Mouse (Mus musculus) embryonic facial prominence, embryonic 14.5 days (tissue): Measurements from ENCODE around the gene Arhgef2. TPM values are rescaled to one million over a fixed set of nuclear protein-coding genes. Genes with fewer than 3 reads are reported as not detected.

ENCODE experiments used
- ATAC-seq: fragments of 200-750 bp; cut with Nextera tagmentation; 2 replicates; pipeline ENCODE4 v1.8.0; 2017; ENCODE audit warnings: low read depth, moderate number of reproducible peaks, moderate TSS enrichment
- DNase-seq: peaks from one replicate; pipeline ENCODE4 v3.0.0-alpha.2; 2015; ENCODE audit warnings: low spot score
- H3K27ac ChIP-seq: fragments of 300-500 bp; sonication (generic); replicated peaks from 2 replicates; pipeline ENCODE4 v1.5.1; 2014; ENCODE audit warnings: low read depth, mild to moderate bottlenecking, low read length, moderate library complexity
- H3K27me3 ChIP-seq: fragments of 300-500 bp; sonication (generic); replicated peaks from 2 replicates; pipeline ENCODE4 v1.6.1; 2014; ENCODE audit warnings: low read length; ENCODE audit not compliant: control insufficient read depth, insufficient read depth
- H3K36me3 ChIP-seq: fragments of 300-500 bp; sonication (generic); 2 replicates; pipeline ENCODE4 v1.6.1; 2014; ENCODE audit warnings: low read length, mixed read lengths; ENCODE audit not compliant: control insufficient read depth, insufficient read depth
- H3K4me1 ChIP-seq: fragments of 300-500 bp; sonication (generic); 2 replicates; pipeline ENCODE4 v1.6.1; 2014; ENCODE audit warnings: antibody characterized with exemption, low read length; ENCODE audit not compliant: control insufficient read depth, insufficient read depth
- H3K4me2 ChIP-seq: fragments of 300-500 bp; sonication (generic); 2 replicates; pipeline ENCODE4 v1.6.1; 2014; ENCODE audit warnings: low read depth, mild to moderate bottlenecking, low read length, moderate library complexity, mixed read lengths
- H3K4me3 ChIP-seq: fragments of 300-500 bp; sonication (generic); 2 replicates; pipeline ENCODE4 v1.5.1; 2014; ENCODE audit warnings: low read depth, mild to moderate bottlenecking, low read length
- H3K9ac ChIP-seq: fragments of 300-500 bp; sonication (generic); 2 replicates; pipeline ENCODE4 v1.6.1; 2014; ENCODE audit warnings: low read depth, mild to moderate bottlenecking, low read length, moderate library complexity, mixed read lengths
- H3K9me3 ChIP-seq: fragments of 300-500 bp; sonication (generic); 2 replicates; pipeline ENCODE4 v1.6.1; 2016; ENCODE audit warnings: low read length; ENCODE audit not compliant: control insufficient read depth
- WGBS: fragments of 180-500 bp; shearing (Covaris S2); extraction: QIAGEN DNeasy Blood & Tissue Kit; methylation state at CpG from one replicate; pipeline ENCODE4 v1.1.7; 2014; 5-methylcytosine and 5-hydroxymethylcytosine counted together
- polyA plus RNA-seq: library from polyadenylated mRNA; unstranded; fragments of >200 nt; fragmentation: Nextera tagmentation; extraction: Ambion mirVana; gene quantifications from 2 replicates; pipeline ENCODE4 v1.2.1, GENCODE M21; 2014

Arhgef2 gene
- polyA plus RNA-seq, 1 experiment from 2014 or later: 88.0 TPM

GRCm38 (mm10) chr3:88689079-88689478 is 83.3 kb downstream of the Arhgef2 start:
- DNase-seq: no peak
- Histone ChIP-seq H3K4me1 (peaks cover 8% of the 10 kb centered on the region; the same call in 1 of the 2 replicates), H3K9me3 (no peaks in the 10 kb centered on the region), H3K27me3 (no peaks in the 10 kb centered on the region), H3K27ac (no peak overlapping the region), H3K36me3 (peaks cover 64% of the 10 kb centered on the region), H3K9ac (no peak overlapping the region), H3K4me3 (no peak overlapping the region), H3K4me2 (no peak overlapping the region)
- ATAC-seq: no peak
- 90% methylated on average over 5 of the region's 5 CpGs for WGBS

DNA sequence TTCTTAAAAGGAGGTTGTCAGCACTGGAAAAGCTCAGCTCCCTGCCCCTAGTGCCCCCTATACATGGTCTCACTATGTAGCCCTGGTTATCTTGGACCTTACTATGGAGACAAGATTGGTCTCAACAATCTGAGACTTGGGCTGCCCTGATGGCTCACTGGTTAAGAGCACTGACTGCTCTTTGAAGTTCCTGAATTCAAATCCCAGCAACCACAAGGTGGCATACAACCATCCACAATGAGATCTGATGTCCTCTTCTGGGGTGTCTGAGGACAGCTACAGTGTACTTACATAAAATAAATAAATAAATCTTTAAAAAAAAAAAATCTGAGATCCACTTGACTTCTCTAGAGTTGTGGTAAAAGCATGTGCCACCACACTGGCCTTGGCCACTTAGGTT is 89.8 kb downstream of the Arhgef2 start:
- no peak for ATAC-seq
- Histone ChIP-seq H3K27me3 (no peaks in the 10 kb centered on the region), H3K4me1 (no peaks in the 10 kb centered on the region), H3K36me3 (peaks cover 96% of the 10 kb centered on the region), H3K4me2 (no peak overlapping the region), H3K27ac (no peak overlapping the region), H3K9ac (no peak overlapping the region), H3K9me3 (no peaks in the 10 kb centered on the region), H3K4me3 (no peak overlapping the region)
- no peak for DNase-seq

Other genes starting within 250 kb of the Arhgef2 start
- gene Paqr6, start 241.4 kb upstream of the Arhgef2 start, polyA plus RNA-seq: 7.3 and 9.2 TPM in 2 replicates
- gene Bglap3, start 233.2 kb upstream of the Arhgef2 start, polyA plus RNA-seq: 1.5 and 4.6 TPM in 2 replicates
- gene Bglap2, start 227.3 kb upstream of the Arhgef2 start, polyA plus RNA-seq: 6.5 and 27.0 TPM in 2 replicates
- gene Bglap, start 221.5 kb upstream of the Arhgef2 start, polyA plus RNA-seq: 7.9 and 33.0 TPM in 2 replicates
- gene Pmf1, start 195.6 kb upstream of the Arhgef2 start, polyA plus RNA-seq: 87.0 and 99.7 TPM in 2 replicates
- 18.1 and 21.4 TPM in 2 replicates for gene Slc25a44, start 180.8 kb upstream of the Arhgef2 start, polyA plus RNA-seq
- 9.5 and 10.1 TPM in 2 replicates for gene Sema4a, start 144.8 kb upstream of the Arhgef2 start, polyA plus RNA-seq
- gene Lmna, start 96.0 kb upstream of the Arhgef2 start, polyA plus RNA-seq: 426 and 482 TPM in 2 replicates
- 21.5 and 24.7 TPM in 2 replicates for gene Mex3a, start 73.6 kb upstream of the Arhgef2 start, polyA plus RNA-seq
- 33.8 and 38.0 TPM in 2 replicates for gene Rab25, start 57.7 kb upstream of the Arhgef2 start, polyA plus RNA-seq
- gene Lamtor2, start 52.9 kb upstream of the Arhgef2 start, polyA plus RNA-seq: 97.9 and 107 TPM in 2 replicates
- gene Ubqln4, start 52.2 kb upstream of the Arhgef2 start, polyA plus RNA-seq: 46.3 and 50.0 TPM in 2 replicates
- 289 and 337 TPM in 2 replicates for gene Ssr2, start 30.1 kb upstream of the Arhgef2 start, polyA plus RNA-seq
- 0.18 TPM in 1 of 2 replicates, not detected in the other for gene Rxfp4, start 47.2 kb downstream of the Arhgef2 start, polyA plus RNA-seq
- 66.4 and 70.3 TPM in 2 replicates for gene Khdc4, start 79.8 kb downstream of the Arhgef2 start, polyA plus RNA-seq
- gene Rit1, start 110.9 kb downstream of the Arhgef2 start, polyA plus RNA-seq: 60.9 and 62.9 TPM in 2 replicates
- 25.8 and 30.9 TPM in 2 replicates for gene Syt11, start 169.2 kb downstream of the Arhgef2 start, polyA plus RNA-seq
- 11.8 and 12.7 TPM in 2 replicates for gene Gon4l, start 229.3 kb downstream of the Arhgef2 start, polyA plus RNA-seq